Mouse (Mus musculus) brown adipose tissue, adult 24 weeks (tissue): ENCODE measurements around the gene Zfp473. TPM values are rescaled to one million over a fixed set of nuclear protein-coding genes. Genes with fewer than 3 reads are reported as not detected.
"Not testable (repeated sequence)": the region's sequence is repeated elsewhere in the genome, so short reads cannot be mapped to it uniquely, and the experiment has no call there.

Experiments used
- H3K27ac ChIP-seq: fragments of 200-500 bp; replicated peaks from 2 replicates; pipeline ENCODE4 v1.5.1; 2012; ENCODE audit warnings: low read depth, mild to moderate bottlenecking, low read length
- H3K4me1 ChIP-seq: fragments of 200-500 bp; 2 replicates; pipeline ENCODE4 v1.6.1; 2012; ENCODE audit warnings: low read length, mixed read lengths; ENCODE audit not compliant: control insufficient read depth, insufficient read depth, insufficient read length
- H3K4me3 ChIP-seq: fragments of 200-500 bp; 2 replicates; pipeline ENCODE4 v1.5.1; 2012; ENCODE audit warnings: low read depth, mild to moderate bottlenecking, low read length, moderate library complexity; ENCODE audit not compliant: insufficient read depth
- polyA plus RNA-seq: library from polyadenylated mRNA; stranded (reverse); fragments of >200 nt; gene quantifications from 2 replicates; pipeline ENCODE4 v1.2.4, GENCODE M21; 2012; ENCODE audit not compliant: missing spikeins, insufficient read depth, insufficient read length

Zfp473 gene
- polyA plus RNA-seq, 1 experiment, result not detected

DNA sequence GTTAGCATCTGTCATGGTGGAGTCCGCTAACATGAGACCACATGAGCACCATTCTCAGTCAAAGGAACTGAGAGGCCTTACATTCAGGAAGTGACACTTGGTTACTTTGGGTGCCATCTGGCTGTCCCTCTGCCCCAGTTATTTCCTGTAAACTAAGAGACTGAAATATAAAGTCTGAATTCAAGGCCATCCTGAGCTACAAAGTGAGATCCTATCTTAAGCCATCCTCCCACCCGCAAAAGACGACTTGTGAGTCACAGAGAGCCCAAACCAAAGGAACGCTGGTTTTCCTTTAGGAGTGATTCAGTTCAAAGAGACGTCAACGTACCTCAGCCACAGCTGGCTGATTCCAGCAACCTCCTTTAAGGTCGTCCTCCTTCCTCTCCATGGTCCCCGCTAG is 9.5 kb downstream of the Zfp473 start:
- Histone ChIP-seq H3K27ac (no peak overlapping the region), H3K4me1 (no peaks in the 10 kb centered on the region), H3K4me3 (no peak overlapping the region)

- no peak overlapping the region for H3K4me3 ChIP-seq
- no peaks in the 10 kb centered on the region for H3K4me1 ChIP-seq
- no peak overlapping the region for H3K27ac ChIP-seq
Observed at GRCm38 (mm10) chr7:44733723-44734122, 17.1 kb downstream of the Zfp473 start.

GRCm38 (mm10) chr7:44728082-44728975 is 22.5 kb downstream of the Zfp473 start:
- no peaks in the 10 kb centered on the region for H3K4me1 ChIP-seq
- no peak overlapping the region for H3K4me3 ChIP-seq
- H3K27ac ChIP-seq, result no peak overlapping the region

GRCm38 (mm10) chr7:44727151-44727550 is 23.7 kb downstream of the Zfp473 start:
- Histone ChIP-seq H3K4me3 (no peak overlapping the region), H3K4me1 (no peaks in the 10 kb centered on the region), H3K27ac (no peak overlapping the region)

GRCm38 (mm10) chr7:44726343-44726742 is 24.5 kb downstream of the Zfp473 start:
- H3K4me1 ChIP-seq, result no peaks in the 10 kb centered on the region
- H3K27ac ChIP-seq, result no peak overlapping the region
- no peak overlapping the region for H3K4me3 ChIP-seq

DNA sequence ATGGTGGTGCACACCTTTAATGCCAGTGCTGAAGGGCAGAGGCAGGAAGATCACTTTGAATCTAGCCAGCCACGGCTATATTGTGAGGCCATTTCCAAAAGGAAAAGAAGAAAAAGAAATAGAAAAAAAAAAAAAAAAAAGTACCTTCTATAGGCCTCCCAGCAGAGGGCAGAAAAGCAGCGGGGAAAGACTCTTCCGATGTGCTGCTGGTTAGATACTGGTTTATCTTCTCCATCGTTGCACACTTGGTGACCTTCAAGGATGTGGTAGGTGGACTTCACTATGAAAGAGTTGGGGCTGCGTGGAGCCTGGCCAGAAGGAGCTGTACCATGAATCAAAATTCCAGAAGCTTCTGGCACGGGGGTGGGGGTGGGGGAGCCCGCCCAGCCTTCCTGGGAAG is 26.5 kb downstream of the Zfp473 start:
- Histone ChIP-seq H3K27ac (no peak overlapping the region), H3K4me1 (no peaks in the 10 kb centered on the region), H3K4me3 (no peak overlapping the region)

DNA sequence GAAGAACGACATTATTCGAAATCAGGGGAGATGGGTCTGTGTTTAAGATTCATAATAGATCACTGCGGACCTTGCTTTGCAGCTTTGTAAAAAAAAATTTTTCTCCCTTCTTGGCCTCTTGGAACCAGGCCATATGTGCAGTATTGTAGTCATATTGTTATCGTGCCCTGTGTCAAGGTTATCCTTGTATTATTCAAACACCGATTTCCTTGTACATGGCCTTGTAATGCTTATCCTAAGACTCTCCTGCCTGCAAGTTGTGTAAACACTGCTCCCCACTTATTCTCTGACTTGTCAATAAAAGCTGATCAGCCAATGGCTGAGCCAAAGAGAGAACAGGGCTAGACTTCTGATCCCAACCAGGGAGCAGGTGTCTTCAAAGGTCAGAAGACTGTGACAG is 28.8 kb downstream of the Zfp473 start:
- Histone ChIP-seq H3K4me3 (no peak overlapping the region), H3K27ac (no peak overlapping the region), H3K4me1 (no peaks in the 10 kb centered on the region)

GRCm38 (mm10) chr7:44709881-44710280 is 41.0 kb downstream of the Zfp473 start:
- Histone ChIP-seq H3K27ac (no peak overlapping the region), H3K4me1 (no peaks in the 10 kb centered on the region), H3K4me3 (no peak overlapping the region)

GRCm38 (mm10) chr7:44708574-44708973 is 42.3 kb downstream of the Zfp473 start, which contains the start of gene Izumo2:
TSS of gene Izumo2 (plus strand) at chr7:44708742.
- Histone ChIP-seq H3K4me3 (no peak within 1 kb of the TSS), H3K4me1 (no peaks in the 10 kb centered on the region), H3K27ac (no peak within 1 kb of the TSS)

- not testable (repeated sequence) for H3K27ac ChIP-seq, H3K4me3 ChIP-seq, H3K4me1 ChIP-seq
Observed at GRCm38 (mm10) chr7:44708093-44708492, 42.8 kb downstream of the Zfp473 start.

- H3K27ac ChIP-seq, result no peak overlapping the region
- H3K4me3 ChIP-seq, result no peak overlapping the region
- no peaks in the 10 kb centered on the region for H3K4me1 ChIP-seq
Observed at GRCm38 (mm10) chr7:44707169-44707675, 43.6 kb downstream of the Zfp473 start.

GRCm38 (mm10) chr7:44706322-44706721 is 44.5 kb downstream of the Zfp473 start:
- Histone ChIP-seq H3K4me3 (no peak overlapping the region), H3K4me1 (no peaks in the 10 kb centered on the region), H3K27ac (no peak overlapping the region)

DNA sequence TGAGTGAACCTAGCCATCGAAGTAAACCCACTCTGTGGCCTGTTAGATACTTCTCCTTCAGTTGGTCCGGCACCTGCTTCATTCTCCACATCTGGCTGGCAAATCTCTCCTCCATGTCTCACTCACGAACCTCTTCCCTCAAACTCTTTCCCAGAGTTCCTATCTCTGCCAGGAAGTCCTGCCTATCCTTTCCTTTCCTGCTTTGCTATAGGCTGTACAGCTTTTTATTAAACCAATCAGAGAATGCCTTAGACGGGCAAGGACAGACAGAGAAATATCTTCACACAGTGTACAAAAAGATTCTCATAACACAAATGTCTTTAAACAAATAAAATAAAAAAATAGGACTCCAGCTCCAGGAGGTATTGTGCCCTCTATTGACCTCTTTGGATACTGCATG is 45.8 kb downstream of the Zfp473 start:
- H3K4me3 ChIP-seq, result no peak overlapping the region
- no peaks in the 10 kb centered on the region for H3K4me1 ChIP-seq
- no peak overlapping the region for H3K27ac ChIP-seq

- Histone ChIP-seq H3K27ac (no peak overlapping the region), H3K4me3 (no peak overlapping the region), H3K4me1 (no peaks in the 10 kb centered on the region)
Observed at GRCm38 (mm10) chr7:44704363-44704762, 46.5 kb downstream of the Zfp473 start.

DNA sequence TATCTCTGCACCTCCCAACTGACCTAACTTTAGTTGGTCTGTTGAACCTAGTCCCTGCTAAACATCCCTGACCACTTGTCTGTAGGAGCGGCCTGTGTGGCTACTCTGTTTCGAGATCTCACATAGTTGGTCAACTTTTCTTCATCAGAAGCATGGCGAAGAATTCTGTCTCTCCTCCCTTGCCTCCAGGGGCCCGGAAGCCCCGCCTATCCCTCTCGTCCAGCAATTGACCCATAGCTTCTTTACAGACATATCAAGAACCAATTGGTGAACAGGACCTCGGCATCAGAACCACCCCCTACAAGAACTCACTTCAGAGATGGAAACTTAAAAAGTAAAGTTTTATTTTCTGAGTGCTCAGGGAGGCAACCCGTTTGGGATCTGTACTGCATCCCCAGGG is 47.9 kb downstream of the Zfp473 start:
- Histone ChIP-seq H3K4me3 (no peak overlapping the region), H3K27ac (no peak overlapping the region), H3K4me1 (no peaks in the 10 kb centered on the region)

DNA sequence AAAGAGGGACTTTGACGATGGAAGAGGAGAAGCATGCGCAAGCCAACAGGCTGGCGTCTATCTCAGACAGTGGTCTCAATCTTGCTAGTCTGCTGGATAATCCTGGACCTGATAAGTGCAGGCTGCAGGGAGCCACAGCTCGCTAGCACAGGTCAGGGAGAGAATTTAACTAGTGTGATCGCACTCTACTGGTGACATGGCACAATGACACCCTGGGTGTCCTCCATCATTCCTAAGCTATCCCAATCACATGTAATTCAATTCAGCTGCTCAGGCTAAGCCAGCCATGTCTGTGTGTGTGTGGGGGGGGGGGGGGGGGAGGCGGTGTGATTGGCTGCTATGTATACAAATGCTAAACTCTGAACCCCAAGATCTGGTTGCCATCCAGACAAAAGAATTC is 48.9 kb downstream of the Zfp473 start:
- Histone ChIP-seq H3K27ac (no peak overlapping the region), H3K4me3 (no peak overlapping the region), H3K4me1 (no peaks in the 10 kb centered on the region; the same call in 1 of the 2 replicates)
